Mouse (Mus musculus): Measurements from ENCODE around the gene Trim37.

DNA sequence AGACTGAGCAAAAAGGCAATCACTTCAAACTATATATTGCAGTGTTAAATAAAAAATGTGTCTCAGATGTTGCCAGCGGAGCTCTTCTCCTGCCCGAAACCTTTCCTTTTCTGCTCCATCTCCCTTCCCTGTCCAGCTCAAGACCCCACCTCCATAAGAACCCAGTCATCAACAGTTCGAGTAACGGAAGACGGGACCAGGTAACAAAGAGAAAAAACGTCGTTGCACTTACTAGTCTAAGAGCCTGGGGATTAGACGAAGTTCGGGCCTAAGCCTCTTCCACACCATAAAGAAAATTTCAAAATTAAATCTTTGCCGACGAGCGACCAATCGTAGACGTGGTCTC is 18.5 kb upstream of the Trim37 start, which contains the start of gene Prr11:
- TF ChIP-seq CTCF (IDR thresholded peaks at IDR 0.05; ENCODE audit: extremely low read depth, insufficient read depth, insufficient read length, insufficient replicate concordance) (no peak), POLR2A (IDR thresholded peaks at IDR 0.05; ENCODE audit: low read depth, low read length) (no peak)
